Mouse (Mus musculus) heart, postnatal 0 days (tissue): ENCODE data around the gene Gimap8.

ENCODE experiments used
- CTCF ChIP-seq: IDR thresholded peaks from 2 replicates; pipeline ENCODE4 v1.5.1; 2016; ENCODE audit warnings: antibody characterized with exemption, control low read depth, low read depth
- EP300 ChIP-seq: IDR thresholded peaks from 2 replicates; pipeline ENCODE4 v1.6.1; 2016; ENCODE audit warnings: antibody characterized with exemption, low read depth

DNA sequence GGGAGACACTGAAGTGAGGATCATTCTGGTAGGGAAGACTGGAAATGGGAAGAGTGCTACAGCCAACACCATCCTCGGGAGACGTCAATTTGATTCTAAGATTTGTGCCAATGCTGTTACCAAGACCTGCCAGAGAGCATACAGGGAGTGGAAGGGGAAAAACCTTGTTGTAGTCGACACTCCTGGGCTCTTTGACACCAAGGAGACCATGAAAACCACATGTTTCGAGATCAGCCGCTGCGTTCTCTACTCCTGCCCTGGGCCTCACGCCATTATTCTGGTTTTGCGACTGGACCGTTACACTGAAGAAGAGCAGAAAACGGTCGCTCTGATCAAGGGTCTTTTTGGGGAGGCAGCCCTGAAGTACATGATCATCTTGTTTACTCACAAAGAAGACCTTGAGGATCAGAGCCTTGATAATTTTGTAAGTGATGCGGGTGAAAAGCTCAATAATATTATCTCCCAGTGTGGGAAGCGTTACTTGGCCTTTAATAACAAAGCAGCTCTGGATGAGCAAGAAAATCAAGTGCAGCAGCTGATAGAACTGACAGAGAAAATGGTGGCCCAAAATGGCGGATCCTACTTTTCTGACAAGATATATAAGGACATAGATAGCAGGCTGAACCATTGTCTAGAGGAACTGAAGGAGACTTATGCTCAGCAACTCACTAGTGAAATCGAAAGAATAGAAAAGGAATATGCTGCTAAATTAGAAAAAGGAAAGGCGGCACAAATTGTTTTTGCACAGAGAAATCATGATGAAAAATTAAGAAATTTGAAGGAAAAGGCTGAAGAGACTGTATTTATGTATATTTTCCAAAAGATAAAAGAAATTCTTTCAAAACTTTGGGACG lies 30.7 kb downstream of the Gimap8 start:
- TF ChIP-seq CTCF (no peak), EP300 (no peak)
